Mouse (Mus musculus) E14TG2a.4 (cell line): Measurements from ENCODE around the gene Srgap2.
A peak's percentile ranks its signal among the peaks of the same experiment; 100 is the strongest.

Source experiments
- CTCF ChIP-seq: conservative IDR thresholded peaks from 2 replicates; pipeline ENCODE4 v1.5.1; 2014; ENCODE audit warnings: low read length
- NANOG ChIP-seq: IDR thresholded peaks from 2 replicates; pipeline ENCODE4 v1.6.1; 2014; ENCODE audit warnings: borderline replicate concordance, low read length, mixed read lengths
- POU5F1 ChIP-seq: IDR thresholded peaks from 2 replicates; pipeline ENCODE4 v1.6.1; 2014; ENCODE audit warnings: low read length, borderline replicate concordance

GRCm38 (mm10) chr1:131269797-131270578 is 257.2 kb downstream of the Srgap2 start:
- TF ChIP-seq CTCF, result peak; percentile 96
- TF ChIP-seq POU5F1, result no peak
- TF ChIP-seq NANOG, result no peak
